Mouse (Mus musculus) liver, embryonic 16.5 days (tissue): Measurements from ENCODE around the gene Rap1gap2. TPM values are rescaled to one million over a fixed set of nuclear protein-coding genes. Genes with fewer than 3 reads are reported as not detected.

Experiments
- ATAC-seq: fragments of 200-750 bp; cut with Nextera tagmentation; 2 replicates; pipeline ENCODE4 v1.8.0; 2017; ENCODE audit warnings: low read depth, mild to moderate bottlenecking, moderate number of reproducible peaks, moderate library complexity
- H3K27ac ChIP-seq: fragments of 300-500 bp; sonication (generic); 2 replicates; pipeline ENCODE4 v1.5.1; 2014; ENCODE audit warnings: mild to moderate bottlenecking, low read length
- H3K27me3 ChIP-seq: fragments of 300-500 bp; sonication (generic); 2 replicates; pipeline ENCODE4 v1.6.1; 2014; ENCODE audit warnings: low read depth, low read length, mixed read lengths; ENCODE audit not compliant: control insufficient read depth, insufficient read depth
- H3K36me3 ChIP-seq: fragments of 300-500 bp; sonication (generic); 2 replicates; pipeline ENCODE4 v1.6.1; 2014; ENCODE audit warnings: mild to moderate bottlenecking; ENCODE audit not compliant: control insufficient read depth, insufficient read depth
- H3K4me1 ChIP-seq: fragments of 300-500 bp; sonication (generic); 2 replicates; pipeline ENCODE4 v1.6.1; 2014; ENCODE audit warnings: low read depth, low read length, mixed read lengths; ENCODE audit not compliant: control insufficient read depth
- H3K4me2 ChIP-seq: fragments of 300-500 bp; sonication (generic); 2 replicates; pipeline ENCODE4 v1.6.1; 2014; ENCODE audit warnings: low read depth, low read length, mixed read lengths
- H3K4me3 ChIP-seq: fragments of 300-500 bp; sonication (generic); 2 replicates; pipeline ENCODE4 v1.5.1; 2014; ENCODE audit warnings: low read depth, mild to moderate bottlenecking, low read length
- H3K9ac ChIP-seq: fragments of 300-500 bp; sonication (generic); 2 replicates; pipeline ENCODE4 v1.6.1; 2014; ENCODE audit warnings: low read depth, low read length
- H3K9me3 ChIP-seq: fragments of 300-500 bp; sonication (generic); replicated peaks from 2 replicates; pipeline ENCODE4 v1.6.1; 2016; ENCODE audit warnings: low read length; ENCODE audit not compliant: control insufficient read depth
- WGBS: fragments of 180-500 bp; shearing (Covaris S2); extraction: QIAGEN DNeasy Blood & Tissue Kit; methylation state at CpG from one replicate; pipeline ENCODE4 v1.1.7; 2014; ENCODE audit not compliant: insufficient replicate concordance; 5-methylcytosine and 5-hydroxymethylcytosine counted together
- polyA plus RNA-seq: library from polyadenylated mRNA; unstranded; fragments of >200 nt; fragmentation: Nextera tagmentation; extraction: Ambion mirVana; gene quantifications from 2 replicates; pipeline ENCODE4 v1.2.1, GENCODE M21; 2015

Rap1gap2 gene
- polyA plus RNA-seq, 1 experiment from 2014 or later, result 1.2 TPM

DNA sequence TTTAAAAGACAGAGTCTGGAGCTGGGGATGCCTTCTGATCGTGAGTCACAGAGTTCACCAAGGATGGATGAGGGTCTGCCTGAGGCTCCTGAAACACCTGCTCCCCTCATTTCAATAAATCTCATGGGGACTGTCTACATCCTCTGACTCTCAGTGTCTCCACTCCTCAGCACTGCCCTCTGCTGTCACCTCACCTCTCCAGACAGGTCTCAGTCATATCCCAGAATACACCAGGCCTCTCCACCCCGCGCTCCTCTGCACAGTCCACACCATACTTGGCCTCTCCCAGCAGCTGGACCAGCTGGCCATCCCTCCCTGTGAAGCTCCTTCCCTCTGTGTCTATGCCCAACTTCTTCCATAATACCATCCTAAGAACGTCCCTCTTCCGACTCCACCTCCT is 128.9 kb downstream of the Rap1gap2 start:
- 63% methylated on average over 5 of the region's 5 CpGs for WGBS
- no peak overlapping the region for H3K9ac ChIP-seq
- no peaks in the 10 kb centered on the region for H3K4me1 ChIP-seq
- no peaks in the 10 kb centered on the region for H3K36me3 ChIP-seq
- no peak overlapping the region for H3K4me3 ChIP-seq
- H3K27ac ChIP-seq, result no peak overlapping the region
- H3K9me3 ChIP-seq, result no peaks in the 10 kb centered on the region
- ATAC-seq, result no peak
- no peaks in the 10 kb centered on the region for H3K27me3 ChIP-seq
- no peak overlapping the region for H3K4me2 ChIP-seq

DNA sequence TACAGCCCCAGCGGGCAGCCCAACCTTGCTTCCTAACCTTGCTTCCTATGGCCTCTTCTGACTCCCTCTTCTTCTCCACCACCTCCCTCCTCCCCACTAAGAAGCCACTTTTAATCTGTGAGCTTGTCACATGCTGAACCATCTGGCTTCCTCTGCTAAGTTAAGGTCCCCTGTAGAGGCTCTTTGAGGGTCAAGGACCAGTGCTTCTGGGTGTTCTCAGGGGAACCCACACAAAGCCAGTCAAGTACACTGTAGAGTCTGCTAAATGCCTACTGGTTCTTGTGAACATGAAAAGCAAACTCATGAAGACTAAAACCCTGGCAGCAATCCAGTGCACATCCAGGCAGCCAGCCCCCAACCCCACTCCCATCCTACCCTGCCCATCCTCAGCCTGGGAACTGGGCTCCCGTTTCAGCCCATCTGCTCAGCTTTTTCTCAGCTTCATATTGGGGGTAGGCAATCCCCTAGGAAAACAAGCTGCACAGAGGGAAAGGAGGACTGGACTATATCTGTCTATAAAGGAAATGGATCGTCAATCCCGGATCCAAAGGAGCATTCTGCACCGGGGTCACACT is 130.9 kb downstream of the Rap1gap2 start:
- no peak for ATAC-seq
- Histone ChIP-seq H3K9ac (no peak overlapping the region), H3K4me3 (no peak overlapping the region), H3K9me3 (no peaks in the 10 kb centered on the region), H3K27ac (no peak overlapping the region), H3K4me1 (no peaks in the 10 kb centered on the region), H3K36me3 (no peaks in the 10 kb centered on the region), H3K27me3 (no peaks in the 10 kb centered on the region), H3K4me2 (no peak overlapping the region)
- 66% methylated on average over 5 of the region's 5 CpGs for WGBS

DNA sequence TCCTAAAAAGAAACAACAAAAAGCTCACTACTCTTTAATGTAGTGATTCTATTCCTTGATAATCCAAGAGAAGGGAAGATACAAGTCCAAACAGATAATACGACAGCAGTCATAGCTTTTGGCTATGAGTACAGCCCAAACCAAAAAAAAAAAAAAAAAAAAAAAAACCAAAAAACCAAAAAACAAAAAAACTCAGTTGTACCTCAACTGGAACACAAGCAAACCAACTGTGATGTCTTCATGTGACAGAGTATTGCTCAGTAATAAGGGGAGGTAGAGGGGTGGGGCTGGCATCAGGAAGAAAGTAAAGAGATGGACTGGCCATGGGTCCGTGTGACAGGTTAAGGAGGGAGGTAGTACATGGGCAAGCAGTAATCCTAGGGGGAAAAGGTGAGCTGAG is 131.8 kb downstream of the Rap1gap2 start:
- 63% methylated on average over 2 of the region's 2 CpGs for WGBS

DNA sequence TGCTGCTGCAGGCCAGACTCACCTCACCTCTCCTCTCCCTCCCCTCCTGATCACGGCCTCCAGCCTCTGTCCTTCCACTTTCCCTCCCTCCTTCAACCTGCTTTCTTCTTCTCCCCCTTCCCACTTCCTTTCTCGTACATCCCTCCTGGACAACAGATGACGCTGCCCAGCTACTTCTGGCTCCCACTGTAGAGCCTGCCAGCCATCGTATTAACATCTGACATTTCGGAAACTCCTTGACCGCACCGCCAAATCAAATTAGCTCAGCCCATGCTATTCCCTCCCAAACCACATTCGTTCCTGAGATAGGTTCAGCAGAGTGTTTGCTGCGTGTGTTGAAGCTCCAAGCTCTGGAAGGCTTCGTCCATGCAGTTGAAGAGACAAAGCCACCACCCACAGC is 138.0 kb downstream of the Rap1gap2 start:
- Histone ChIP-seq H3K4me3 (no peak overlapping the region), H3K9ac (no peak overlapping the region), H3K4me2 (no peak overlapping the region), H3K27me3 (no peaks in the 10 kb centered on the region), H3K27ac (no peak overlapping the region), H3K36me3 (no peaks in the 10 kb centered on the region), H3K4me1 (peaks cover 4% of the 10 kb centered on the region), H3K9me3 (no peaks in the 10 kb centered on the region)
- no peak for ATAC-seq
- 62% methylated on average over 10 of the region's 10 CpGs for whole genome bisulfite sequencing

More for the DNA sequence above, 131.8 kb downstream of the Rap1gap2 start:
- H3K9ac ChIP-seq, result no peak overlapping the region
- no peak overlapping the region for H3K4me3 ChIP-seq
- no peak overlapping the region for H3K4me2 ChIP-seq
- no peaks in the 10 kb centered on the region for H3K4me1 ChIP-seq
- H3K27ac ChIP-seq, result no peak overlapping the region
- H3K36me3 ChIP-seq, result no peaks in the 10 kb centered on the region
- no peak for ATAC-seq
- H3K27me3 ChIP-seq, result no peaks in the 10 kb centered on the region
- H3K9me3 ChIP-seq, result no peaks in the 10 kb centered on the region

DNA sequence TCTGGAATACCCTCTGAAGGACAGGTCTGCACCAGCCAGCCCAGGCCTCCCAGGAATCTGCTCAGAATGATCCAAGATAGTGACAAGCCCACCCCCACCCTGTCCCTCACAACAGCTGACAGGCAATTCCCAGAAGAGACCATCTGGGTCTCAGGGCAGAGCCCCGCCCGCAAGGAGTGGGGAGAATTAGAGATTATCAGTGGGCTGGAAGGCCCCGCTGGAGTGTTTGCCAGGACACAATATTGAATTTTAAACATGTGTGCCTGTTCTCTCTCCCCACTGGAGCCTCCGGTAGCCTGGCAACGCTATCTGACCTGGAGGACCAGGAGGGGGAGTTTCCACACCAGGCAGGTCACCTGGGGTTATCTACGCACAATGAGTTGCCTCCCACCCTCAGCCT is 142.5 kb downstream of the Rap1gap2 start:
- Histone ChIP-seq H3K4me1 (peaks cover 4% of the 10 kb centered on the region), H3K9me3 (no peaks in the 10 kb centered on the region), H3K4me3 (no peak overlapping the region), H3K36me3 (no peaks in the 10 kb centered on the region), H3K4me2 (no peak overlapping the region), H3K27me3 (no peaks in the 10 kb centered on the region), H3K27ac (no peak overlapping the region), H3K9ac (no peak overlapping the region)
- WGBS, result 39% methylated on average over 6 of the region's 6 CpGs
- no peak for ATAC-seq

DNA sequence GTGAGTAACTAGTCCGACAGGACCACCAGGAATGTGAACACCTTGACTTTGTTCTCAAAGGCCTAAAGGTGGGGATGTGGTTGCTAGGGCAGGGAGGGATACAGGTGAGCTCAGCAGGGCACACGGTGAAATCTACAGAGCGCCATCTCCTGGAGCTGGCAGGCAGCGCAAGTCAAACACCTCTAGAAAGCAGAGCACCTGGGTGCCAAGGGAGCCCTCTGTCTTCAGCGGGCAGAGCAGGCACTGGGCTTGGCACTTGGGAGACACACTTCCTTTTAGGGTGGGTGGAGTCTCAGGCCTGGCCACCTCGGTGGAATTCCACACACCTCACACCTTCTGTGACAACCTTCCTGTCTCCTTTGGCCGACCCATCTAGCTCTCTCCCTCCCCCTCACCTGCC is 145.0 kb downstream of the Rap1gap2 start:
- no peaks in the 10 kb centered on the region for H3K36me3 ChIP-seq

DNA sequence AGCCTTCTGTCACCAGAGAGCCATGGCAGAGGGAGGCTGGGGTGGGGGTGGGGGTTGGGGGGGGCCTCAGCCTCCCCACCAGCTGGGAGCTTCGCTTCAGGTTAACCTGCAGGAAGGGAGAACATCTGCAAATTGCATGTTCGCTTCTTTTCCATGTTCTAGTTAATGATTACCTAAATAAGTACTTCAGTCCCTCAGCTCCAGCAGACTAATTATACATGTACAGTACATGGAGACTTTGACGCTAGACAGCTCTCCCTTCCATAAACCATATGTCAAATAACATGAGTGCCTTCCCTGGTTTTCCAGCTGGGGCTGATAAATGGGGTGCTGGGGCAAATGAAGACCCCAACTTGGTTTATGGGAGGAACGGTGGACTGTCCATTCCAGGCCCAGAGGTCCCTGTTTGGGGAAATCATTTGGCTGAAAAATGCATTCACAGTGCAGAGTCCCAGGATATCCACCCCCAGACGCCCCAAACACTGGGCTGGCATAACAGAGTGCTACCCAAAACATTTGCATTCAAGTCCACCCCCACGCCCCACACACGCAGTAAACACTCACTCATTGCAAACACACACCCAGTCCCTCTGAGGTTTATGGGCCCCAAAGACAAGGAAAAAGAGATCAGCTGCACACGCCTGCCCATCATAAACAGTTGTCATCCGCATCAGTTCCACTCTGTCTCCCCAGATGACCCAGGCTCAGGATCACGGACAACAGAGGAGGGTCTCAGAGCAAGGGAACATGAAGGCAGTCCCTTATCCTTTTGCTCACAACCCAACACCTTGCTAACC is 146.3 kb downstream of the Rap1gap2 start:
- no peaks in the 10 kb centered on the region for H3K27me3 ChIP-seq
- WGBS, result 48% methylated on average over 10 of the region's 10 CpGs
- no peak overlapping the region for H3K4me3 ChIP-seq
- no peak overlapping the region for H3K27ac ChIP-seq
- no peaks in the 10 kb centered on the region for H3K9me3 ChIP-seq
- H3K4me1 ChIP-seq, result peaks cover 4% of the 10 kb centered on the region
- no peaks in the 10 kb centered on the region for H3K36me3 ChIP-seq
- H3K4me2 ChIP-seq, result no peak overlapping the region
- H3K9ac ChIP-seq, result no peak overlapping the region
- no peak for ATAC-seq

More for the DNA sequence above, 145.0 kb downstream of the Rap1gap2 start:
- Histone ChIP-seq H3K9me3 (no peaks in the 10 kb centered on the region), H3K4me2 (no peak overlapping the region), H3K27me3 (no peaks in the 10 kb centered on the region), H3K4me1 (peaks cover 4% of the 10 kb centered on the region), H3K27ac (no peak overlapping the region), H3K9ac (no peak overlapping the region), H3K4me3 (no peak overlapping the region)
- WGBS, result 38% methylated on average over 7 of the region's 7 CpGs
- ATAC-seq, result no peak

DNA sequence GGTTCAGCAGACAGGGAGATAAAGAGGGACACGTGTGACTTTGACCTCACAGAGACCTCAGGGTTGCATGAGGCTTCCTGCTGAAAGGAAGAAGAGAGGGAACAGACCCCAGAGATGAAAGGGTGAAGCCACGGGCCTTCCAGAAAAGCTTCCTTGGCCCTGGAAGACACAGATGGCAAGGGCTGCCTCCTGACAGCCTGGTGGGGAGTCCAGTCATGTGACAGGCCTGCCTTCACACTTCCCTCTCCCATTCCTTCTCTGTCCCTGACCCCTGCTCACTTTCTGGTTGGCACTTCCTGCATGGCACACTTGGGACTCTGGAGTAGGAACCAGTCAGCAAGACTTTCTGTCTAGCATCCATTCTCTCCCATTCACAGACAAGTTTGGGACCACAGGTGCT is 148.1 kb downstream of the Rap1gap2 start:
- H3K4me2 ChIP-seq, result no peak overlapping the region
- no peaks in the 10 kb centered on the region for H3K9me3 ChIP-seq
- no peaks in the 10 kb centered on the region for H3K36me3 ChIP-seq
- H3K4me3 ChIP-seq, result no peak overlapping the region
- H3K27ac ChIP-seq, result no peak overlapping the region
- WGBS, result 23% methylated on average over 2 of the region's 2 CpGs
- no peaks in the 10 kb centered on the region for H3K27me3 ChIP-seq
- no peak overlapping the region for H3K9ac ChIP-seq
- H3K4me1 ChIP-seq, result no peaks in the 10 kb centered on the region; the same call in 1 of the 2 replicates
- ATAC-seq, result no peak

DNA sequence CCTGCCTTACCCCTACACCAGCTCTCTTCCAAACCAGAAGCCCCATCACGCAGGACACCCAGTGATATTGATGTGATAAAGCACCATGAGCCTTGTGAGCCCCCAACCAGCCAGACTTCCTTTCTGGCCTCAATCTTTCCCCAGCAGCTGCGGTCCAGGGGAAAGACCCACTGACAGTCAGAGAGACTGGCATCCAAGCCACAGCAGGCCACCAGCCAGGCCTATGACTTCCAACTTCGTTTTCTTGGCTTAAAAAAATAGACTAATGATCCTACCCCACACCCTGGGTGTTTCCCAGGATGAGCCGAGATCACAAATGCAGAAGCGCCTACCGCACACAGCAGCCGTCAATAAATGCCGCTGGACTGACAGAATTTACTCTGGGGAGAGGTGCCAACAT is 151.1 kb downstream of the Rap1gap2 start:
- no peaks in the 10 kb centered on the region for H3K36me3 ChIP-seq
- H3K4me3 ChIP-seq, result no peak overlapping the region
- WGBS, result 67% methylated on average over 8 of the region's 8 CpGs
- H3K4me2 ChIP-seq, result no peak overlapping the region
- H3K4me1 ChIP-seq, result no peaks in the 10 kb centered on the region; the same call in 1 of the 2 replicates
- no peaks in the 10 kb centered on the region for H3K27me3 ChIP-seq
- no peak overlapping the region for H3K27ac ChIP-seq
- no peak overlapping the region for H3K9ac ChIP-seq
- ATAC-seq, result no peak
- no peaks in the 10 kb centered on the region for H3K9me3 ChIP-seq
